Mouse (Mus musculus): ENCODE measurements around the gene Ckb. TPM values are rescaled to one million over a fixed set of nuclear protein-coding genes. Genes with fewer than 3 reads are reported as not detected.

The Ckb gene
- total and polyA plus RNA-seq, 3 experiments, result 0.08 TPM; not detected in 2

DNA sequence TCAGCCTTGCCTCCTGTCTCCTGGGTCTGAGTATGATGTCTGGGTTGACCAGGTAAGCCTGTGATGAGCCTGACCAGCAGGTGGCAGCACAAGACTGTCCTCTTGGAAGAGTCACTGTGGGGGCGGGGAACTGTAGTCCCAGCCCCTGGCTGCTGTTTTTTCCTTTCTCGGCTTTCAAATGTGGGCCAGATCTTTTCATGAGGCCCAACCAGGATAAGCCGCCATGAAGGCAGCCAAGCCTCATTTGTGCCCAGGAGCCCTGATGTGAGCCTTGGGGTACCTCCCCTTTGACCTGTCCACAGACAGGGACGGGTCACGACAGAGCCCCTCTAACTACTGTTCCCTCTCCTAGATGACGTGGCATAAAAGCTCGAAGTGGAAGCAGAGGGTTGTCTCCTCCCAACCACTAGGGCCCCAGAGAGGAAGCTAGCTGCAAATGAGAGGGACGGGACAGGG lies 3.7 kb downstream of the Ckb start:
- peak; percentile 95 for DNase-seq (ENCODE audit: low read depth, low spot score)
- no peaks in the 10 kb centered on the region for H3K9me3 ChIP-seq (replicated peaks; ENCODE audit: insufficient read depth, low read length)
- H3K4me3 ChIP-seq (ENCODE audit: control insufficient read depth in 1 of 2, insufficient read depth in 1 of 2, low read depth in 2 of 2, low read length in 2 of 2), result peak overlapping the region; percentile 62 to 71
- peaks cover 0 to 3% of the 10 kb centered on the region in 2 experiments; a peak in 2 of 4 replicates for H3K36me3 ChIP-seq (ENCODE audit: control insufficient read depth in 1 of 2, insufficient read depth in 2 of 2, low read length in 2 of 2)
- peak overlapping the region; percentile 87 for H3K9ac ChIP-seq (ENCODE audit: control insufficient read depth, low read depth, low read length, poor library complexity, severe bottlenecking)
- H3K4me1 ChIP-seq (ENCODE audit: control insufficient read depth in 1 of 2, insufficient read depth in 2 of 2, low read length in 2 of 2), result peaks cover 0 to 4% of the 10 kb centered on the region in 2 experiments; a peak in 2 of 4 replicates
- no peaks in the 10 kb centered on the region; the same call in 1 of the 2 replicates for H3K79me2 ChIP-seq (ENCODE audit: control insufficient read depth, insufficient read depth, low read length, poor library complexity)
- peak overlapping the region; percentile 84 for H3K27ac ChIP-seq (ENCODE audit: control insufficient read depth, low read depth, low read length)
- no peaks in the 10 kb centered on the region for H3K27me3 ChIP-seq (ENCODE audit: control insufficient read depth in 1 of 2, insufficient read depth in 2 of 2, low read length in 2 of 2)
- peak in 1 of 2 experiments; percentile 24; a peak in 1 of 4 replicates for TF ChIP-seq EP300 (IDR thresholded peaks at IDR 0.05; ENCODE audit: low read depth in 1 of 2, low read length in 2 of 2)
- TF ChIP-seq NELFE (IDR thresholded peaks at IDR 0.05; ENCODE audit: low read depth, low read length), result peak; percentile 57
- no peak for TF ChIP-seq MEF2A (IDR thresholded peaks at IDR 0.05; ENCODE audit: extremely low read depth, insufficient replicate concordance, low read depth, low read length, poor library complexity, severe bottlenecking)
- 0 out of 2 replicates have a peak, but pooled peaks have one; percentile 9 for TF ChIP-seq RCOR1 (IDR thresholded peaks at IDR 0.05; ENCODE audit: low read depth, low read length)
- TF ChIP-seq TCF12 (IDR thresholded peaks at IDR 0.05; ENCODE audit: low read depth, low read length), result no peak; the same call in 1 of the 2 replicates
- TF ChIP-seq SIN3A (IDR thresholded peaks at IDR 0.05; ENCODE audit: low read length), result peak; percentile 62
- TF ChIP-seq E2F4 (IDR thresholded peaks at IDR 0.05; ENCODE audit: borderline replicate concordance, low read depth, low read length), result no peak
- TF ChIP-seq MAX (IDR thresholded peaks at IDR 0.05; ENCODE audit: low read length), result no peak
- peak; percentile 67 for TF ChIP-seq ZNF384 (IDR thresholded peaks at IDR 0.05; ENCODE audit: low read depth, low read length)
- peak; percentile 84 to 98 (median 97) for TF ChIP-seq CTCF (IDR thresholded peaks at IDR 0.05 in 2 of 3, conservative IDR thresholded peaks at IDR 0.05 in 1 of 3; ENCODE audit: control insufficient read depth in 1 of 3, insufficient read depth in 1 of 3, low read depth in 2 of 3, low read length in 3 of 3, poor library complexity in 1 of 3, severe bottlenecking in 1 of 3)
- TF ChIP-seq SMC3 (IDR thresholded peaks at IDR 0.05; ENCODE audit: low read depth, low read length), result peak; percentile 96
- no peak for TF ChIP-seq ZKSCAN1 (IDR thresholded peaks at IDR 0.05; ENCODE audit: low read depth, low read length)
- TF ChIP-seq TBP (IDR thresholded peaks at IDR 0.05; ENCODE audit: low read depth, low read length), result peak; percentile 23; the same call in 1 of the 2 replicates
- TF ChIP-seq JUND (IDR thresholded peaks at IDR 0.05; ENCODE audit: low read depth, low read length), result no peak
- TF ChIP-seq GABPA (IDR thresholded peaks at IDR 0.05; ENCODE audit: low read depth, low read length), result no peak
- no peak for TF ChIP-seq CHD1 (IDR thresholded peaks at IDR 0.05; ENCODE audit: low read depth, low read length)
- no peak for TF ChIP-seq POLR2AphosphoS5 (IDR thresholded peaks at IDR 0.05; ENCODE audit: borderline replicate concordance, low read depth, low read length)
- no peak for TF ChIP-seq UBTF (IDR thresholded peaks at IDR 0.05; ENCODE audit: borderline replicate concordance, insufficient read depth, low read depth, low read length)
- 0 out of 2 replicates have a peak, but pooled peaks have one; percentile 19 for TF ChIP-seq ZMIZ1 (IDR thresholded peaks at IDR 0.05; ENCODE audit: low read depth, low read length)
- TF ChIP-seq TAL1 (IDR thresholded peaks at IDR 0.05; ENCODE audit: low read length), result no peak
- no peak; the same call in 1 of the 2 replicates for TF ChIP-seq KAT2A (conservative IDR thresholded peaks at IDR 0.05; ENCODE audit: low read depth, low read length)
- TF ChIP-seq USF2 (IDR thresholded peaks at IDR 0.05; ENCODE audit: borderline replicate concordance in 1 of 2, insufficient read depth in 1 of 2, low read depth in 1 of 2, low read length in 2 of 2), result no peak
- no peak for TF ChIP-seq NRF1 (IDR thresholded peaks at IDR 0.05; ENCODE audit: insufficient read depth, low read depth, low read length, poor library complexity, severe bottlenecking)
- peak; percentile 46; the same call in 1 of the 2 replicates for TF ChIP-seq HCFC1 (IDR thresholded peaks at IDR 0.05; ENCODE audit: low read depth, low read length)
- TF ChIP-seq POLR2A (IDR thresholded peaks at IDR 0.05; ENCODE audit: control insufficient read depth in 1 of 2, insufficient read depth in 1 of 2, low read depth in 1 of 2, low read length in 2 of 2, poor library complexity in 1 of 2), result peak; percentile 4 to 75; a peak in 2 of 4 replicates
- no peak for TF ChIP-seq USF1 (IDR thresholded peaks at IDR 0.05; ENCODE audit: low read depth, low read length)
- TF ChIP-seq ZC3H11A (IDR thresholded peaks at IDR 0.05; ENCODE audit: low read depth, low read length), result peak; percentile 94
- TF ChIP-seq POLR2AphosphoS2 (IDR thresholded peaks at IDR 0.05; ENCODE audit: low read length), result no peak
- peak; percentile 76 for TF ChIP-seq MAZ (IDR thresholded peaks at IDR 0.05; ENCODE audit: low read depth, low read length)
- TF ChIP-seq RAD21 (IDR thresholded peaks at IDR 0.05; ENCODE audit: low read depth, low read length), result peak; percentile 97
- no peak for TF ChIP-seq MYB (IDR thresholded peaks at IDR 0.05; ENCODE audit: low read depth, low read length)
- TF ChIP-seq CHD2 (IDR thresholded peaks at IDR 0.05; ENCODE audit: low read length), result peak; percentile 84
- 0 out of 2 replicates have a peak, but pooled peaks have one; percentile 29 for TF ChIP-seq ELF1 (IDR thresholded peaks at IDR 0.05; ENCODE audit: low read depth, low read length)
- TF ChIP-seq MYC (IDR thresholded peaks at IDR 0.05; ENCODE audit: low read depth, low read length), result no peak; the same call in 1 of the 2 replicates
- no peak for TF ChIP-seq GATA1 (IDR thresholded peaks at IDR 0.05; ENCODE audit: low read depth, low read length)
- no peak for TF ChIP-seq MAFK (IDR thresholded peaks at IDR 0.05; ENCODE audit: borderline replicate concordance, low read depth, low read length)
- peak; percentile 78 for TF ChIP-seq BHLHE40 (IDR thresholded peaks at IDR 0.05; ENCODE audit: borderline replicate concordance, low read depth, low read length)
